Mouse (Mus musculus): Measurements from ENCODE around the gene Ubox5. TPM values are rescaled to one million over a fixed set of nuclear protein-coding genes. Genes with fewer than 3 reads are reported as not detected.

Gene Ubox5
- polyA plus RNA-seq, 1 experiment: 9.8 TPM

Other genes with a start within 250 kb of the Ubox5 start
- 14.2 and 16.3 TPM in 2 replicates for gene Cpxm1, start 232.5 kb downstream of the Ubox5 start, polyA plus RNA-seq (2012; rRNA removed)
- not detected in 2 replicates for gene Gm28372, start 224.8 kb downstream of the Ubox5 start, polyA plus RNA-seq (2012; rRNA removed)
- not detected in 2 replicates for gene 1700020A23Rik, start 224.8 kb downstream of the Ubox5 start, polyA plus RNA-seq (2012; rRNA removed)
- not detected in 2 replicates for gene Tmem239, start 223.6 kb downstream of the Ubox5 start, polyA plus RNA-seq (2012; rRNA removed)
- 98.1 and 115 TPM in 2 replicates for gene Vps16, start 205.7 kb downstream of the Ubox5 start, polyA plus RNA-seq (2012; rRNA removed)
- 22.7 and 24.3 TPM in 2 replicates for gene Pced1a, start 205.3 kb downstream of the Ubox5 start, polyA plus RNA-seq (2012; rRNA removed)
- 143 and 161 TPM in 2 replicates for gene Ptpra, start 179.8 kb downstream of the Ubox5 start, polyA plus RNA-seq (2012; rRNA removed)
- gene Mrps26, start 66.3 kb downstream of the Ubox5 start, polyA plus RNA-seq (2012; rRNA removed): 80.5 and 86.1 TPM in 2 replicates
- 0.76 TPM in 1 of 2 replicates, not detected in the other for gene Oxt, start 53.9 kb downstream of the Ubox5 start, polyA plus RNA-seq (2012; rRNA removed)
- gene Avp, start 47.5 kb downstream of the Ubox5 start, polyA plus RNA-seq (2012; rRNA removed): 0.50 and 0.76 TPM in 2 replicates
- 3.8 TPM in 2 replicates for gene Fastkd5, start within 50 bp of the Ubox5 start, polyA plus RNA-seq (2012; rRNA removed)
- 114 and 133 TPM in 2 replicates for gene Lzts3, start 12.8 kb upstream of the Ubox5 start, polyA plus RNA-seq (2012; rRNA removed)
- 97.5 and 108 TPM in 2 replicates for gene Ddrgk1, start 34.6 kb upstream of the Ubox5 start, polyA plus RNA-seq (2012; rRNA removed)
- gene Itpa, start 37.6 kb upstream of the Ubox5 start, polyA plus RNA-seq (2012; rRNA removed): 53.3 and 58.1 TPM in 2 replicates
- 0.96 and 1.2 TPM in 2 replicates for gene Slc4a11, start 67.5 kb upstream of the Ubox5 start, polyA plus RNA-seq (2012; rRNA removed)